Mouse (Mus musculus) midbrain, postnatal 0 days (tissue): ENCODE results near the gene Olfr1373. TPM values are rescaled to one million over a fixed set of nuclear protein-coding genes. Genes with fewer than 3 reads are reported as not detected.
A peak's percentile ranks its signal among the peaks of the same experiment; 100 is the strongest.
"Not testable (repeated sequence)": the region's sequence is repeated elsewhere in the genome, so short reads cannot be mapped to it uniquely, and the experiment has no call there.

ENCODE experiments used
- ATAC-seq: fragments of 200-750 bp; cut with Nextera tagmentation; 2 replicates; pipeline ENCODE4 v1.8.0; 2017; ENCODE audit warnings: moderate number of reproducible peaks, mild to moderate bottlenecking, moderate TSS enrichment, moderate library complexity; ENCODE audit not compliant: low FRiP score
- DNase-seq: peaks from one replicate; pipeline ENCODE4 v3.0.0-alpha.2; 2015; ENCODE audit warnings: low spot score
- H3K27ac ChIP-seq: fragments of 300-500 bp; sonication (generic); 2 replicates; pipeline ENCODE4 v1.5.1; 2014; ENCODE audit warnings: low read depth, mild to moderate bottlenecking, low read length, mixed read lengths
- H3K27me3 ChIP-seq: fragments of 300-500 bp; sonication (generic); 2 replicates; pipeline ENCODE4 v1.6.1; 2014; ENCODE audit warnings: low read length, control low read depth, mixed read lengths; ENCODE audit not compliant: insufficient read depth
- H3K36me3 ChIP-seq: fragments of 300-500 bp; sonication (generic); 2 replicates; pipeline ENCODE4 v1.6.1; 2014; ENCODE audit warnings: low read length, control low read depth, mixed read lengths; ENCODE audit not compliant: insufficient read depth
- H3K4me1 ChIP-seq: fragments of 300-500 bp; sonication (generic); 2 replicates; pipeline ENCODE4 v1.6.1; 2014; ENCODE audit warnings: mild to moderate bottlenecking, control low read depth, antibody characterized with exemption, low read length, mixed read lengths; ENCODE audit not compliant: insufficient read depth
- H3K4me2 ChIP-seq: fragments of 300-500 bp; sonication (generic); 2 replicates; pipeline ENCODE4 v1.6.1; 2014; ENCODE audit warnings: low read depth, mild to moderate bottlenecking, low read length, mixed read lengths; ENCODE audit not compliant: poor library complexity, severe bottlenecking
- H3K4me3 ChIP-seq: fragments of 300-500 bp; sonication (generic); 2 replicates; pipeline ENCODE4 v1.5.1; 2014; ENCODE audit warnings: low read depth, mild to moderate bottlenecking, low read length, moderate library complexity
- H3K9ac ChIP-seq: fragments of 300-500 bp; sonication (generic); replicated peaks from 2 replicates; pipeline ENCODE4 v1.6.1; 2014; ENCODE audit warnings: mild to moderate bottlenecking, low read length, moderate library complexity, mixed read lengths; ENCODE audit not compliant: poor library complexity, severe bottlenecking
- H3K9me3 ChIP-seq: fragments of 300-500 bp; sonication (generic); 2 replicates; pipeline ENCODE4 v1.6.1; 2016; ENCODE audit warnings: low read length, control low read depth
- CTCF ChIP-seq: IDR thresholded peaks from 2 replicates; pipeline ENCODE4 v1.5.1; 2016; ENCODE audit warnings: antibody characterized with exemption, mild to moderate bottlenecking
- WGBS: fragments of 180-500 bp; shearing (Covaris S2); extraction: QIAGEN DNeasy Blood & Tissue Kit; methylation state at CpG from one replicate; pipeline ENCODE4 v1.1.7; 2014; 5-methylcytosine and 5-hydroxymethylcytosine counted together
- polyA plus RNA-seq: library from polyadenylated mRNA; unstranded; fragments of >200 nt; fragmentation: Nextera tagmentation; extraction: Ambion mirVana; gene quantifications from 2 replicates; pipeline ENCODE4 v1.2.1, GENCODE M21; 2015
- total RNA-seq: library from RNA; depleted of rRNA; stranded (reverse); fragments of >200 nt; gene quantifications from 2 replicates; pipeline ENCODE4 v1.2.3, GENCODE M21; 2014

Gene Olfr1373
- total and polyA plus RNA-seq, 2 experiments from 2014 or later = not detected

- no peak for ATAC-seq
- Histone ChIP-seq H3K4me1 (no peaks in the 10 kb centered on the region), H3K9me3 (no peaks in the 10 kb centered on the region), H3K9ac (no peak overlapping the region), H3K4me3 (no peak overlapping the region), H3K4me2 (no peak overlapping the region), H3K36me3 (peaks cover 7% of the 10 kb centered on the region; the same call in 1 of the 2 replicates), H3K27ac (0 out of 2 replicates have a peak overlapping the region, but pooled peaks have one; percentile 1), H3K27me3 (no peaks in the 10 kb centered on the region)
- no peak for DNase-seq
- no peak for TF ChIP-seq CTCF
- WGBS = 63% methylated on average over 5 of the region's 5 CpGs
Observed at GRCm38 (mm10) chr11:52128316-52129061, 16.8 kb downstream of the Olfr1373 start.

DNA sequence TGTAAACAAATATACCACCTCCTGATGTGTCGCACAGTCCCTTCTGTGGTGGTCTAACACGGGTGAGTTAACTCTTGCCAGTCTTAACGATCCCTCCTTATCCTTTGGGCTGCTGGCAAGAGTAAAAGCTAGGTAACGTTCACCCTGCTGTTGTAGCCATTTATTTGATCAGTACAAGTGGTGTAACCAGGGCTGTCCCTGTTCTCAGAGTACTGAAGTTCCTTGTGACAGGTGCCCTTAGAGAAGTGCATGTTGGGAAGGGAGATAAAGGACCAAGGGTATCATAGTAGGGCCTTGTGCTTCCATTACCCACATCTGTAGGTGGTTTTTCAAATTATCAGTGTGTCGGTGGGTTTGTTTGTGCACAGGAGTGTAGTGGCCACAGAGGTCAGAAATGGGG is 17.6 kb downstream of the Olfr1373 start:
- TF ChIP-seq CTCF = no peak
- DNase-seq = no peak
- H3K27me3 ChIP-seq = no peaks in the 10 kb centered on the region
- H3K9me3 ChIP-seq = no peaks in the 10 kb centered on the region
- no peaks in the 10 kb centered on the region for H3K4me1 ChIP-seq
- H3K9ac ChIP-seq = no peak overlapping the region
- WGBS = 79% methylated on average over 5 of the region's 5 CpGs
- H3K4me2 ChIP-seq = no peak overlapping the region
- no peak for ATAC-seq
- H3K36me3 ChIP-seq = peaks cover 7% of the 10 kb centered on the region; the same call in 1 of the 2 replicates
- no peak overlapping the region for H3K27ac ChIP-seq
- H3K4me3 ChIP-seq = no peak overlapping the region

GRCm38 (mm10) chr11:52127169-52127568 is 18.2 kb downstream of the Olfr1373 start:
- 69% methylated on average over 3 of the region's 3 CpGs for WGBS
- no peak for ATAC-seq
- H3K4me3 ChIP-seq = no peak overlapping the region

DNA sequence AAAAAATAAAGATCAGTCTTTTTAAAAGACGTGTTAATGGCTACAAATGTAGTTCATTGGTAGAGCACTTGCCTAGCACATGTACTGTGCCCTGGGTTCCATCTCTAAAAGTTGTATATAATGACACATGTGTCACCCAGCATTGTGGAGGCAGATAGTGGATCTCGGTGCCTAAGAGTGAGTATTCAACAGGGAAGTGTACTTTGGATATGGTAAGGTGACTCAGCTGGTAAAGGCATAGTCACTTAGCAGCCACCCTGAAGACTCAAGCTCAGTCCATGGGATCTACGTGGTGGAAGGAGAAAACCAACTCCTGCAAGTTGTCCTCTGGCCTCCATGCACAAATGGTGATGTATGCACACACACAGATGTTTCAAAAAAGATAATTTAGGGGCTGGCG is 20.9 kb downstream of the Olfr1373 start:
- Histone ChIP-seq H3K9ac (no peak overlapping the region), H3K27ac (no peak overlapping the region), H3K27me3 (no peaks in the 10 kb centered on the region), H3K4me2 (no peak overlapping the region), H3K4me1 (no peaks in the 10 kb centered on the region), H3K4me3 (no peak overlapping the region), H3K9me3 (no peaks in the 10 kb centered on the region), H3K36me3 (peaks cover 25% of the 10 kb centered on the region)
- no peak for DNase-seq
- 95% methylated on average over 4 of the region's 4 CpGs for WGBS
- ATAC-seq = no peak
- TF ChIP-seq CTCF = no peak

More at GRCm38 (mm10) chr11:52127169-52127568, 18.2 kb downstream of the Olfr1373 start:
- TF ChIP-seq CTCF = no peak
- Histone ChIP-seq H3K4me2 (no peak overlapping the region), H3K36me3 (peaks cover 7% of the 10 kb centered on the region; the same call in 1 of the 2 replicates), H3K27ac (no peak overlapping the region), H3K9ac (no peak overlapping the region), H3K9me3 (no peaks in the 10 kb centered on the region), H3K4me1 (no peaks in the 10 kb centered on the region), H3K27me3 (no peaks in the 10 kb centered on the region)
- DNase-seq = no peak

DNA sequence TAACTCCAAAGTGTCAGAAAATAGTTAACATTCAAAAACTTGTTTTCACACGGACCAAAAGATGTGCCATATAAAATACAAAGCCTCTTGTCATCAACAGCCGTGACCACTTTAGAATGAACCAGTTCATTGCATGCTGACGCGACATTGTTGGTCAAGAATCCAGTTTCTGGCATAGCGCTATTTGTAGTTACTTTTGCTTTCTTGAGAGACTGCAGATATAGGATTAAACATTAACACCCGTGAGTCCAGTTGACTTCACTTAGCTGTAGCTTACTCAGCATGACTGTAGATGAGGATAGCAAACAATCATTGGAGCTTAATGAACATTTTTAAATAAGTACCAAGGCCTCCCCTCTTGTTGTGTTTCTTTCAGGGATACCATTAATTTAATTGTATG is 23.3 kb downstream of the Olfr1373 start:
- ATAC-seq = no peak
- no peak for DNase-seq
- WGBS = 93% methylated on average over 6 of the region's 6 CpGs
- no peak overlapping the region for H3K4me3 ChIP-seq
- peaks cover 38% of the 10 kb centered on the region for H3K36me3 ChIP-seq
- no peaks in the 10 kb centered on the region for H3K27me3 ChIP-seq
- no peak overlapping the region for H3K4me2 ChIP-seq
- no peaks in the 10 kb centered on the region for H3K9me3 ChIP-seq
- no peak for TF ChIP-seq CTCF
- H3K27ac ChIP-seq = no peak overlapping the region
- H3K4me1 ChIP-seq = no peaks in the 10 kb centered on the region
- no peak overlapping the region for H3K9ac ChIP-seq

GRCm38 (mm10) chr11:52120415-52120814 is 24.9 kb downstream of the Olfr1373 start:
- H3K4me3 ChIP-seq, H3K27me3 ChIP-seq, H3K9ac ChIP-seq, H3K9me3 ChIP-seq, ATAC-seq, H3K27ac ChIP-seq, H3K4me2 ChIP-seq, H3K4me1 ChIP-seq, DNase-seq: not testable (repeated sequence)
- peak; percentile 44 for TF ChIP-seq CTCF
- peaks cover 41% of the 10 kb centered on the region for H3K36me3 ChIP-seq
